ENCODE assay signal across 26 mouse cellular contexts in the genomic region with DNA sequence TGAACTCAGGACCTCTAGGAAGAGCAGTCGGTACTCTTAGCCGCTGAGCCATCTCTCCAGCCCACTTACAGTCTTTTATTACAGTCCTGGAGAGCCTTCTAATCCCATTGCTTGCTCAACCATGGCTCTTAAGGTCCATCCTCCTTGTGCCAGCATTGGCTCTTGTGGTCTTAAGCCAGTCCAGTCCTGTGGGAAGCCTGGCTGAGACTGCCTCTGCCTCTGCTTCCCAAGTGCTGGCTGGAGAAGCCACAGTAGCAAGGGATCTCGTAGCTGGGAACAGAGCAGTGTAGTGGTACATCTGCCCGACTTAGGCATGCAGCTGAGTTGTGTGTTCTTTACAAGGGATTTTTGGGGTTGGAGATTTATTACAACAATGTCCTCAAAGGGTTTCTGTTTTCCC. TPM values are rescaled to one million over a fixed set of nuclear protein-coding genes. Genes with fewer than 3 reads are reported as not detected.
DNase-seq lines count a peak whose midpoint lies in the region; ATAC-seq and TF ChIP-seq lines count a peak whose summit lies in the region.
"Had no signal": no experiment of that assay in that cellular context is flagged by ENCODE, and none has a peak within 500 bp of the region (broad histone marks: within the 10 kb centered on the region; RNA-seq: fewer than 3 reads in every experiment).

No protein-coding gene starts in this region.

- no peak overlapping the region for H3K4me2 ChIP-seq in heart, embryonic 12.5 days
- H3K4me2 ChIP-seq in midbrain, embryonic 15.5 days = no peak overlapping the region
- H3K4me2 ChIP-seq: embryonic facial prominence, embryonic 12.5 days; embryonic facial prominence, embryonic 15.5 days; heart, embryonic 13.5 days; hindbrain, embryonic 14.5 days had no signal

- H3K4me1 ChIP-seq in heart, embryonic 12.5 days (replicated peaks) = peaks cover under 1% of the 10 kb centered on the region; the same call in 1 of the 2 replicates
- H3K4me1 ChIP-seq in embryonic fibroblast, embryonic 13.5 days (ENCODE audit: control insufficient read depth, insufficient read depth, low read length) = peaks cover 13% of the 10 kb centered on the region; the same call in 1 of the 2 replicates
- H3K4me1 ChIP-seq in midbrain, embryonic 15.5 days = no peaks in the 10 kb centered on the region
- H3K4me1 ChIP-seq in kidney, adult 2 months (ENCODE audit: control insufficient read depth, insufficient read depth, low read length) = no peaks in the 10 kb centered on the region
- H3K4me1 ChIP-seq: embryonic facial prominence, embryonic 12.5 days; embryonic facial prominence, embryonic 15.5 days; heart, embryonic 13.5 days had no signal

- TF ChIP-seq POLR2A in embryonic fibroblast, embryonic 13.5 days (IDR thresholded peaks at IDR 0.05; ENCODE audit: low read depth, low read length) = no peak
- TF ChIP-seq POLR2A in kidney, adult 2 months (IDR thresholded peaks at IDR 0.05; ENCODE audit: low read depth, low read length) = no peak

- 89% methylated on average over 4 of the region's 4 CpGs for WGBS in heart, embryonic 12.5 days
- 96% methylated on average over 4 of the region's 4 CpGs for WGBS in midbrain, embryonic 15.5 days
- 97% methylated on average over 4 of the region's 4 CpGs for WGBS in kidney, adult 2 months

- no peak overlapping the region for H3K9ac ChIP-seq in heart, embryonic 12.5 days
- H3K9ac ChIP-seq in midbrain, embryonic 15.5 days = no peak overlapping the region
- H3K9ac ChIP-seq: embryonic facial prominence, embryonic 12.5 days; embryonic facial prominence, embryonic 15.5 days; forebrain, postnatal 0 days; heart, embryonic 13.5 days; hindbrain, embryonic 14.5 days had no signal

- no peaks in the 10 kb centered on the region for H3K27me3 ChIP-seq in heart, embryonic 12.5 days (replicated peaks)
- H3K27me3 ChIP-seq in midbrain, embryonic 15.5 days (replicated peaks) = no peaks in the 10 kb centered on the region
- H3K27me3 ChIP-seq in kidney, adult 2 months (replicated peaks; ENCODE audit: control insufficient read depth, insufficient read depth, low read length) = no peaks in the 10 kb centered on the region
- H3K27me3 ChIP-seq: embryonic facial prominence, embryonic 12.5 days; embryonic facial prominence, embryonic 15.5 days; heart, embryonic 13.5 days had no signal

- no peak overlapping the region for H3K4me3 ChIP-seq in heart, embryonic 12.5 days
- H3K4me3 ChIP-seq in embryonic fibroblast, embryonic 13.5 days (ENCODE audit: insufficient read depth, low read length) = no peak overlapping the region
- no peak overlapping the region for H3K4me3 ChIP-seq in midbrain, embryonic 15.5 days
- no peak overlapping the region for H3K4me3 ChIP-seq in kidney, adult 2 months (ENCODE audit: insufficient read depth, low read depth, low read length)
- H3K4me3 ChIP-seq: embryonic facial prominence, embryonic 12.5 days; embryonic facial prominence, embryonic 15.5 days; erythroblast, embryonic 14.5 days; heart, embryonic 13.5 days had no signal

- no peak for TF ChIP-seq CTCF in embryonic fibroblast, embryonic 13.5 days (IDR thresholded peaks at IDR 0.05; ENCODE audit: borderline replicate concordance, insufficient read depth, low read length)
- TF ChIP-seq CTCF in kidney, adult 2 months (conservative IDR thresholded peaks at IDR 0.05; ENCODE audit: insufficient read depth, insufficient read length, low read depth, low read length) = no peak

- H3K27ac ChIP-seq in heart, embryonic 12.5 days (ENCODE audit: poor library complexity, severe bottlenecking) = no peak overlapping the region
- peak overlapping the region; percentile 6 for H3K27ac ChIP-seq in embryonic fibroblast, embryonic 13.5 days (ENCODE audit: insufficient read depth, low read length)
- no peak overlapping the region for H3K27ac ChIP-seq in midbrain, embryonic 15.5 days
- no peak overlapping the region for H3K27ac ChIP-seq in kidney, adult 2 months (ENCODE audit: insufficient read depth, low read depth, low read length)
- H3K27ac ChIP-seq: embryonic facial prominence, embryonic 12.5 days; embryonic facial prominence, embryonic 15.5 days; heart, embryonic 13.5 days; hindbrain, embryonic 14.5 days; hindbrain, postnatal 0 days had no signal

- peak; percentile 89 for DNase-seq in heart, adult 11 months
- peak; percentile 26 for DNase-seq in adipocyte (ENCODE audit: low spot score)
- DNase-seq in gonadal fat pad, adult 2 months (ENCODE audit: low read depth) = peak; percentile 82
- no peak for DNase-seq in kidney, adult 2 months
- DNase-seq: adrenal gland, adult 8-10 months; cerebellum, adult 11 months; cerebellum, adult 2 months; cerebellum, adult 9-11 months; cerebellum, postnatal 25 days; forebrain, postnatal 0 days; gastrocnemius, postnatal 36 days; heart, postnatal 14 days; heart, postnatal 4 days had no signal

- H3K36me3 ChIP-seq in heart, embryonic 12.5 days = peaks cover 96% of the 10 kb centered on the region
- no peaks in the 10 kb centered on the region for H3K36me3 ChIP-seq in midbrain, embryonic 15.5 days (replicated peaks)
- peaks cover 5% of the 10 kb centered on the region; the same call in 1 of the 2 replicates for H3K36me3 ChIP-seq in kidney, adult 2 months (ENCODE audit: control insufficient read depth, insufficient read depth, low read length)

- ATAC-seq in heart, embryonic 12.5 days (ENCODE audit: insufficient number of reproducible peaks, low FRiP score) = no peak
- ATAC-seq in midbrain, embryonic 15.5 days (replicated peaks) = no peak
- ATAC-seq: CD4-positive, CD25-positive, alpha-beta regulatory T cell, adult 4 months; forebrain, embryonic 14.5 days; forebrain, postnatal 0 days; hindbrain, postnatal 0 days; inflammation-experienced regulatory T-cells, adult 6 months; intestine, embryonic 16.5 days had no signal

- H3K9me3 ChIP-seq in heart, embryonic 12.5 days (replicated peaks) = peaks cover 3% of the 10 kb centered on the region
- no peaks in the 10 kb centered on the region for H3K9me3 ChIP-seq in midbrain, embryonic 15.5 days
- H3K9me3 ChIP-seq: embryonic facial prominence, embryonic 12.5 days; embryonic facial prominence, embryonic 15.5 days; heart, embryonic 13.5 days had no signal

RNA-seq across cellular contexts. Expression of gene Arfgap3, which starts 32.4 kb away (rescaled TPM):
- 29.4 and 31.6 TPM in 2 replicates for polyA plus RNA-seq in heart, embryonic 12.5 days (2016; fragmentation: Nextera tagmentation; extraction: Ambion mirVana)
- polyA plus RNA-seq in embryonic fibroblast, embryonic 13.5 days (2011; ENCODE audit: insufficient read length, low read depth, missing spikeins) = 51.9 and 55.2 TPM in 2 replicates
- polyA plus RNA-seq in gonadal fat pad, adult 2 months (2012; rRNA removed) = 53.5 and 66.1 TPM in 2 replicates
- 44.4 and 45.1 TPM in 2 replicates for polyA plus RNA-seq in midbrain, embryonic 15.5 days (2015; fragmentation: Nextera tagmentation; extraction: Ambion mirVana)
- polyA plus RNA-seq in kidney, adult 2 months (2012; rRNA removed) = 21.4 and 26.5 TPM in 2 replicates
